Mouse (Mus musculus) embryonic facial prominence, embryonic 13.5 days (tissue): ENCODE measurements around the gene Olfr209. TPM values are rescaled to one million over a fixed set of nuclear protein-coding genes. Genes with fewer than 3 reads are reported as not detected.

Source experiments
- ATAC-seq: fragments of 200-750 bp; cut with Nextera tagmentation; 2 replicates; pipeline ENCODE4 v1.8.0; 2017; ENCODE audit warnings: low read depth; ENCODE audit not compliant: insufficient number of reproducible peaks, insufficient read depth, low FRiP score, low TSS enrichment
- H3K27ac ChIP-seq: fragments of 300-500 bp; sonication (generic); 2 replicates; pipeline ENCODE4 v1.5.1; 2015; ENCODE audit warnings: moderate library complexity, mild to moderate bottlenecking, inconsistent platforms
- H3K27me3 ChIP-seq: fragments of 300-500 bp; sonication (generic); 2 replicates; pipeline ENCODE4 v1.6.1; 2015; ENCODE audit warnings: mild to moderate bottlenecking, inconsistent platforms
- H3K36me3 ChIP-seq: fragments of 300-500 bp; sonication (generic); 2 replicates; pipeline ENCODE4 v1.6.1; 2015; ENCODE audit warnings: mild to moderate bottlenecking, inconsistent platforms
- H3K4me1 ChIP-seq: fragments of 300-500 bp; sonication (generic); 2 replicates; pipeline ENCODE4 v1.6.1; 2015; ENCODE audit warnings: inconsistent platforms
- H3K4me2 ChIP-seq: fragments of 300-500 bp; sonication (generic); 2 replicates; pipeline ENCODE4 v1.6.1; 2015; ENCODE audit warnings: moderate library complexity, mild to moderate bottlenecking, inconsistent platforms
- H3K4me3 ChIP-seq: fragments of 300-500 bp; sonication (generic); 2 replicates; pipeline ENCODE4 v1.5.1; 2015; ENCODE audit warnings: mild to moderate bottlenecking, inconsistent platforms
- H3K9ac ChIP-seq: fragments of 300-500 bp; sonication (generic); 2 replicates; pipeline ENCODE4 v1.6.1; 2015; ENCODE audit warnings: mild to moderate bottlenecking, inconsistent platforms
- H3K9me3 ChIP-seq: fragments of 300-500 bp; sonication (generic); 2 replicates; pipeline ENCODE4 v1.6.1; 2016; ENCODE audit warnings: inconsistent platforms
- WGBS: fragments of 180-500 bp; shearing (Covaris S2); methylation state at CpG from one replicate; pipeline ENCODE4 v1.1.7; 2015; ENCODE audit warnings: mixed read lengths; 5-methylcytosine and 5-hydroxymethylcytosine counted together
- polyA plus RNA-seq: library from polyadenylated mRNA; unstranded; fragments of >200 nt; fragmentation: Nextera tagmentation; extraction: Ambion mirVana; gene quantifications from 2 replicates; pipeline ENCODE4 v1.2.1, GENCODE M21; 2015

The Olfr209 gene
- polyA plus RNA-seq: not detected in 2 replicates

- H3K9ac ChIP-seq: no peak within 1 kb of the TSS
Measured at GRCm38 (mm10) chr16:59363893-59364292, at the start of gene Olfr209. Olfr209 (minus strand) TSS chr16:59363993.

GRCm38 (mm10) chr16:59413475-59413874, 49.7 kb upstream of the Olfr209 start:
- Histone ChIP-seq H3K9ac (no peak overlapping the region), H3K27ac (no peak overlapping the region), H3K27me3 (no peaks in the 10 kb centered on the region), H3K9me3 (no peaks in the 10 kb centered on the region), H3K36me3 (no peaks in the 10 kb centered on the region), H3K4me2 (no peak overlapping the region), H3K4me1 (peaks cover 4% of the 10 kb centered on the region), H3K4me3 (no peak overlapping the region)
- ATAC-seq: no peak
- WGBS: 52% methylated on average over 4 of the region's 4 CpGs

More at GRCm38 (mm10) chr16:59363893-59364292, at the start of gene Olfr209:
- Histone ChIP-seq H3K4me1 (no peaks in the 10 kb centered on the region), H3K4me2 (no peak within 1 kb of the TSS), H3K27me3 (no peaks in the 10 kb centered on the region), H3K4me3 (no peak within 1 kb of the TSS), H3K36me3 (no peaks in the 10 kb centered on the region), H3K27ac (no peak within 1 kb of the TSS), H3K9me3 (no peaks in the 10 kb centered on the region; the same call in 1 of the 2 replicates)
- WGBS: 79% methylated on average over 2 of the region's 2 CpGs
- ATAC-seq: no peak

- WGBS: 32% methylated on average over 2 of the region's 2 CpGs
- no peaks in the 10 kb centered on the region for H3K27me3 ChIP-seq
- H3K4me3 ChIP-seq: no peak overlapping the region
- no peak overlapping the region for H3K27ac ChIP-seq
- H3K4me1 ChIP-seq: peaks cover 4% of the 10 kb centered on the region
- no peak overlapping the region for H3K9ac ChIP-seq
- H3K4me2 ChIP-seq: no peak overlapping the region
- H3K36me3 ChIP-seq: no peaks in the 10 kb centered on the region
- H3K9me3 ChIP-seq: no peaks in the 10 kb centered on the region
- no peak for ATAC-seq
Measured at GRCm38 (mm10) chr16:59409800-59410199, 46.0 kb upstream of the Olfr209 start.

- H3K9me3 ChIP-seq: no peaks in the 10 kb centered on the region
- no peak overlapping the region for H3K4me3 ChIP-seq
- ATAC-seq: no peak
- peaks cover 4% of the 10 kb centered on the region for H3K4me1 ChIP-seq
- peak overlapping the region; percentile 24 for H3K4me2 ChIP-seq
- H3K9ac ChIP-seq: no peak overlapping the region
- no peaks in the 10 kb centered on the region for H3K27me3 ChIP-seq
- 43% methylated on average over 15 of the region's 15 CpGs for WGBS
- H3K36me3 ChIP-seq: no peaks in the 10 kb centered on the region
- no peak overlapping the region for H3K27ac ChIP-seq
Measured at GRCm38 (mm10) chr16:59409341-59409748, 45.6 kb upstream of the Olfr209 start.

- WGBS: 72% methylated on average over 5 of the region's 5 CpGs
- H3K9ac ChIP-seq: no peak within 1 kb of the TSS
- ATAC-seq: no peak
Measured at GRCm38 (mm10) chr16:59407032-59407431, 43.2 kb upstream of the Olfr209 start, which contains the start of gene Gabrr3. Gabrr3 (plus strand) TSS chr16:59407332.

GRCm38 (mm10) chr16:59404798-59405197, 41.0 kb upstream of the Olfr209 start:
- no peak for ATAC-seq
- Histone ChIP-seq H3K4me3 (no peak overlapping the region), H3K9me3 (no peaks in the 10 kb centered on the region), H3K27ac (no peak overlapping the region), H3K27me3 (no peaks in the 10 kb centered on the region), H3K4me1 (peaks cover 4% of the 10 kb centered on the region), H3K9ac (no peak overlapping the region), H3K36me3 (no peaks in the 10 kb centered on the region), H3K4me2 (no peak overlapping the region)
- 69% methylated on average over 9 of the region's 9 CpGs for WGBS

More at GRCm38 (mm10) chr16:59407032-59407431, 43.2 kb upstream of the Olfr209 start, which contains the start of gene Gabrr3:
- H3K4me3 ChIP-seq: no peak within 1 kb of the TSS
- no peak within 1 kb of the TSS for H3K4me2 ChIP-seq
- no peaks in the 10 kb centered on the region for H3K27me3 ChIP-seq
- H3K36me3 ChIP-seq: no peaks in the 10 kb centered on the region
- H3K9me3 ChIP-seq: no peaks in the 10 kb centered on the region
- H3K4me1 ChIP-seq: peaks cover 4% of the 10 kb centered on the region
- no peak within 1 kb of the TSS for H3K27ac ChIP-seq

- 11% methylated on average over 4 of the region's 4 CpGs for WGBS
Measured at GRCm38 (mm10) chr16:59403684-59404083, 39.9 kb upstream of the Olfr209 start.

GRCm38 (mm10) chr16:59401985-59402384, 38.2 kb upstream of the Olfr209 start:
- no peaks in the 10 kb centered on the region for H3K9me3 ChIP-seq
- no peak overlapping the region for H3K4me3 ChIP-seq
- H3K4me1 ChIP-seq: no peaks in the 10 kb centered on the region
- no peak overlapping the region for H3K4me2 ChIP-seq
- no peaks in the 10 kb centered on the region for H3K27me3 ChIP-seq
- no peak overlapping the region for H3K9ac ChIP-seq
- WGBS: 53% methylated on average over 4 of the region's 4 CpGs
- ATAC-seq: 0 out of 2 replicates have a peak, but pooled peaks have one; percentile 26
- H3K27ac ChIP-seq: no peak overlapping the region
- no peaks in the 10 kb centered on the region for H3K36me3 ChIP-seq

More at GRCm38 (mm10) chr16:59403684-59404083, 39.9 kb upstream of the Olfr209 start:
- Histone ChIP-seq H3K4me1 (no peaks in the 10 kb centered on the region), H3K36me3 (no peaks in the 10 kb centered on the region), H3K4me2 (no peak overlapping the region), H3K4me3 (no peak overlapping the region), H3K27ac (no peak overlapping the region), H3K9ac (no peak overlapping the region), H3K27me3 (no peaks in the 10 kb centered on the region), H3K9me3 (no peaks in the 10 kb centered on the region)
- ATAC-seq: no peak

GRCm38 (mm10) chr16:59401102-59401501, 37.3 kb upstream of the Olfr209 start:
- H3K27me3 ChIP-seq: no peaks in the 10 kb centered on the region
- no peak overlapping the region for H3K27ac ChIP-seq
- no peaks in the 10 kb centered on the region for H3K9me3 ChIP-seq
- ATAC-seq: no peak
- H3K4me3 ChIP-seq: no peak overlapping the region
- WGBS: 71% methylated on average over 7 of the region's 7 CpGs
- no peak overlapping the region for H3K4me2 ChIP-seq
- no peaks in the 10 kb centered on the region for H3K4me1 ChIP-seq
- no peak overlapping the region for H3K9ac ChIP-seq
- no peaks in the 10 kb centered on the region for H3K36me3 ChIP-seq

GRCm38 (mm10) chr16:59393300-59393699, 29.5 kb upstream of the Olfr209 start:
- H3K36me3 ChIP-seq: no peaks in the 10 kb centered on the region
- WGBS: 68% methylated on average over 3 of the region's 3 CpGs
- no peaks in the 10 kb centered on the region for H3K4me1 ChIP-seq
- no peaks in the 10 kb centered on the region for H3K9me3 ChIP-seq
- ATAC-seq: no peak
- no peak overlapping the region for H3K9ac ChIP-seq
- H3K27me3 ChIP-seq: no peaks in the 10 kb centered on the region
- H3K4me2 ChIP-seq: no peak overlapping the region
- H3K27ac ChIP-seq: no peak overlapping the region
- no peak overlapping the region for H3K4me3 ChIP-seq

- no peaks in the 10 kb centered on the region for H3K36me3 ChIP-seq
- no peaks in the 10 kb centered on the region for H3K4me1 ChIP-seq
Measured at GRCm38 (mm10) chr16:59349146-59349545, 14.6 kb downstream of the Olfr209 start, which contains the start of gene Olfr206. Olfr206 (minus strand) TSS chr16:59349246.

GRCm38 (mm10) chr16:59331038-59331437, 32.8 kb downstream of the Olfr209 start, which contains the start of gene Olfr205:
Olfr205 (minus strand) TSS chr16:59331138.
- Histone ChIP-seq H3K27ac (no peak within 1 kb of the TSS), H3K9ac (no peak within 1 kb of the TSS), H3K36me3 (no peaks in the 10 kb centered on the region), H3K27me3 (no peaks in the 10 kb centered on the region), H3K9me3 (no peaks in the 10 kb centered on the region), H3K4me2 (no peak within 1 kb of the TSS), H3K4me3 (no peak within 1 kb of the TSS), H3K4me1 (no peaks in the 10 kb centered on the region)
- no peak for ATAC-seq

More at GRCm38 (mm10) chr16:59349146-59349545, 14.6 kb downstream of the Olfr209 start, which contains the start of gene Olfr206:
- no peaks in the 10 kb centered on the region for H3K9me3 ChIP-seq
- H3K9ac ChIP-seq: no peak within 1 kb of the TSS
- H3K27me3 ChIP-seq: no peaks in the 10 kb centered on the region
- WGBS: 70% methylated on average over 1 of the region's 1 CpGs
- ATAC-seq: no peak
- H3K27ac ChIP-seq: no peak within 1 kb of the TSS
- no peak within 1 kb of the TSS for H3K4me3 ChIP-seq
- H3K4me2 ChIP-seq: no peak within 1 kb of the TSS
